Mouse (Mus musculus) thymus, postnatal 36 days (tissue): ENCODE measurements around the gene Fev.

Source experiments
- DNase-seq, 2 experiments: peaks; one replicate each; pipeline ENCODE4 v3.0.0; 2022; ENCODE audit warnings: mixed read lengths in 2 of 2

Fev gene

GRCm38 (mm10) chr1:74877199-74877598 is 8.0 kb downstream of the Fev start:
- DNase-seq: no peak

- DNase-seq: no peak
Measured at GRCm38 (mm10) chr1:74872218-74872617, 13.0 kb downstream of the Fev start.

- no peak for DNase-seq
Measured at GRCm38 (mm10) chr1:74861783-74862182, 23.4 kb downstream of the Fev start.

GRCm38 (mm10) chr1:74859223-74859984 is 25.8 kb downstream of the Fev start:
- no peak for DNase-seq

GRCm38 (mm10) chr1:74858805-74859204 is 26.4 kb downstream of the Fev start:
- no peak for DNase-seq

GRCm38 (mm10) chr1:74858171-74858719 is 27.0 kb downstream of the Fev start:
- peak; percentile 15 to 27 for DNase-seq

- no peak for DNase-seq
Measured at GRCm38 (mm10) chr1:74857677-74858076, 27.5 kb downstream of the Fev start.

- DNase-seq: no peak
Measured at GRCm38 (mm10) chr1:74857201-74857600, 28.0 kb downstream of the Fev start.

GRCm38 (mm10) chr1:74856791-74857190 is 28.4 kb downstream of the Fev start:
- no peak for DNase-seq

GRCm38 (mm10) chr1:74856439-74856720 is 28.8 kb downstream of the Fev start:
- DNase-seq: no peak

GRCm38 (mm10) chr1:74855651-74856438 is 29.4 kb downstream of the Fev start:
- DNase-seq: peak; percentile 3 to 8

- DNase-seq: no peak
Measured at GRCm38 (mm10) chr1:74855156-74855555, 30.1 kb downstream of the Fev start.

- peak; percentile 72 to 80 for DNase-seq
Measured at GRCm38 (mm10) chr1:74854306-74855056, 30.7 kb downstream of the Fev start, which contains the start of gene Cdk5r2. TSS of gene Cdk5r2 (plus strand) at chr1:74854934.

- DNase-seq: no peak
Measured at GRCm38 (mm10) chr1:74851001-74851775, 34.0 kb downstream of the Fev start.

- DNase-seq: no peak
Measured at GRCm38 (mm10) chr1:74850251-74850650, 35.0 kb downstream of the Fev start.

- no peak for DNase-seq
Measured at GRCm38 (mm10) chr1:74848946-74849345, 36.3 kb downstream of the Fev start.

- no peak for DNase-seq
Measured at GRCm38 (mm10) chr1:74846341-74846740, 38.9 kb downstream of the Fev start.

- no peak for DNase-seq
Measured at GRCm38 (mm10) chr1:74843090-74843489, 42.1 kb downstream of the Fev start.

- DNase-seq: no peak
Measured at GRCm38 (mm10) chr1:74833255-74833654, 52.0 kb downstream of the Fev start.
